Mouse (Mus musculus): Measurements from ENCODE around the gene Kctd20.

DNA sequence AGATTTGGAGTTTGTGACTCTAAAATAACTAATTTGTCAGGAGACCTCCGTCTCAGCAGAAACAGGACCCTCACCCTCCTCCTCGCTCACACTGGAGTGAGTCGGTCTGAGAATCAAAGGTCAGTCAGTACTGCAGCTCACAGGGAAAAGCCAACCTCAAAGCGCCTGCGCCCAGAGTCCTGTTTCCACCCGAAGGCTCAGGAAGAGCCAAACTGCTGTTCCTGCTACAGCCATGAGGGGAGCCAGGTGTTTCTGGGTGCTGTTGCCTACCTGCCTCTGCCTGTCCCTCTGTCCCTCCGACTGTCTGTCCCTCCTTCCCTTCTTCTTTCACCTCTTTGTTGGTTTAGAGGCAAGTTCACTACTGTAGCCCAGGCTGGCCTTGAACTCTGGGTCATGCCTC, 41.6 kb upstream of the Kctd20 start:
- TF ChIP-seq POLR2A (IDR thresholded peaks at IDR 0.05; ENCODE audit: insufficient read depth, low read depth, low read length) (no peak), CTCF (IDR thresholded peaks at IDR 0.05) (no peak), EP300 (IDR thresholded peaks at IDR 0.05; ENCODE audit: insufficient read depth, low read depth, low read length) (no peak)
